Comparison of ENCODE assay signal across 8 mouse cellular contexts in genomic region chr2:132577431-132577981, GRCm38 (mm10). TPM values are rescaled to one million over a fixed set of nuclear protein-coding genes. Genes with fewer than 3 reads are reported as not detected.
DNase-seq lines count a peak whose midpoint lies in the region; ATAC-seq and TF ChIP-seq lines count a peak whose summit lies in the region.

No protein-coding gene starts in this region.

- H3K4me2 ChIP-seq in liver, postnatal 0 days (ENCODE audit: low read depth, low read length) = peak overlapping the region; percentile 73
- H3K4me2 ChIP-seq in neural tube, embryonic 11.5 days (ENCODE audit: low read depth) = peak overlapping the region; percentile 65

- H3K27me3 ChIP-seq in C2C12 (ENCODE audit: control insufficient read depth, insufficient read depth, insufficient read length) = no peaks in the 10 kb centered on the region
- H3K27me3 ChIP-seq in liver, postnatal 0 days (ENCODE audit: insufficient read depth, low read length) = no peaks in the 10 kb centered on the region
- H3K27me3 ChIP-seq in neural tube, embryonic 11.5 days (ENCODE audit: control insufficient read depth, insufficient read depth, low read length) = no peaks in the 10 kb centered on the region

- peak; percentile 50 for ATAC-seq in liver, postnatal 0 days
- peak; percentile 79 for ATAC-seq in neural tube, embryonic 11.5 days (ENCODE audit: insufficient read depth, low FRiP score, low TSS enrichment)

- DNase-seq in ZHBTc4 (ENCODE audit: low read depth, low spot score) = peak; percentile 72
- DNase-seq in embryo, embryonic 10 days (ENCODE audit: low spot score) = peak; percentile 65
- DNase-seq in gastrocnemius, postnatal 14 days = peak; percentile 66
- peak; percentile 24 to 56 for DNase-seq in kidney, adult 8-10 months
- peak; percentile 70 for DNase-seq in liver, postnatal 0 days
- DNase-seq in neural tube, embryonic 11.5 days (ENCODE audit: low spot score) = peak; percentile 76
- peak; percentile 71 for DNase-seq in thymus, postnatal 25 days

- peaks cover 16% of the 10 kb centered on the region for H3K4me1 ChIP-seq in liver, postnatal 0 days (ENCODE audit: insufficient read depth)
- H3K4me1 ChIP-seq in neural tube, embryonic 11.5 days (ENCODE audit: control insufficient read depth, insufficient read depth, low read length) = peaks cover 5% of the 10 kb centered on the region; the same call in 1 of the 2 replicates

- no peaks in the 10 kb centered on the region for H3K36me3 ChIP-seq in C2C12 (ENCODE audit: control insufficient read depth, insufficient read depth)
- peaks cover under 1% of the 10 kb centered on the region; the same call in 1 of the 2 replicates for H3K36me3 ChIP-seq in liver, postnatal 0 days (replicated peaks; ENCODE audit: insufficient read depth, low read length)
- no peaks in the 10 kb centered on the region for H3K36me3 ChIP-seq in neural tube, embryonic 11.5 days (ENCODE audit: control insufficient read depth, insufficient read depth, low read length)

- intact Hi-C loops in gastrocnemius, postnatal 14 days (cut with DNase I; ENCODE audit: low total_unique reads) = loop anchor here (10.0 kb wide), 1 partner anchor 127 kb away; no protein-coding TSS in a partner anchor

- H3K27ac ChIP-seq in liver, postnatal 0 days (ENCODE audit: low read depth) = peak overlapping the region; percentile 100
- peak overlapping the region; percentile 99 for H3K27ac ChIP-seq in neural tube, embryonic 11.5 days (ENCODE audit: low read depth, low read length)

- H3K9me3 ChIP-seq in liver, postnatal 0 days (ENCODE audit: low read length) = no peaks in the 10 kb centered on the region
- H3K9me3 ChIP-seq in neural tube, embryonic 11.5 days (ENCODE audit: control insufficient read depth, low read length) = no peaks in the 10 kb centered on the region

- peak overlapping the region; percentile 99 for H3K9ac ChIP-seq in liver, postnatal 0 days (replicated peaks)
- H3K9ac ChIP-seq in neural tube, embryonic 11.5 days (ENCODE audit: low read length) = peak overlapping the region; percentile 95

- H3K79me3 ChIP-seq in C2C12 (ENCODE audit: low read depth) = peaks cover 31% of the 10 kb centered on the region

- no peak for TF ChIP-seq EP300 in liver, postnatal 0 days (IDR thresholded peaks at IDR 0.05; ENCODE audit: low read depth)

- peaks cover 48% of the 10 kb centered on the region for H3K79me2 ChIP-seq in C2C12 (ENCODE audit: control insufficient read depth, insufficient read depth)

- peak overlapping the region; percentile 71 for H3K4me3 ChIP-seq in C2C12 (ENCODE audit: insufficient read depth, poor library complexity, severe bottlenecking)
- peak overlapping the region; percentile 94 for H3K4me3 ChIP-seq in liver, postnatal 0 days (ENCODE audit: low read depth, low read length)
- H3K4me3 ChIP-seq in neural tube, embryonic 11.5 days (ENCODE audit: low read depth, low read length) = peak overlapping the region; percentile 77

- no peak for TF ChIP-seq CTCF in C2C12 (IDR thresholded peaks at IDR 0.05; ENCODE audit: control insufficient read depth, insufficient read depth, insufficient read length)
- no peak for TF ChIP-seq CTCF in liver, postnatal 0 days (IDR thresholded peaks at IDR 0.05; ENCODE audit: low read depth)

- WGBS in liver, postnatal 0 days (ENCODE audit: insufficient replicate concordance) = 0% methylated on average over 39 of the region's 41 CpGs
- WGBS in neural tube, embryonic 11.5 days = under 1% methylated on average over 41 of the region's 41 CpGs

- peak overlapping the region; percentile 90 for H3ac ChIP-seq in C2C12 (ENCODE audit: control insufficient read depth, insufficient read length, low read depth)

TF ChIP-seq in C2C12, 6 proteins besides CTCF, POLR2A, EP300 and RAD21:
- TF ChIP-seq MYOG (IDR thresholded peaks at IDR 0.05; ENCODE audit: control insufficient read depth, extremely low read depth, insufficient read length) (no peak), MYOD1 (IDR thresholded peaks at IDR 0.05; ENCODE audit: control insufficient read depth, insufficient read length, low read depth) (no peak), FOSL1 (IDR thresholded peaks at IDR 0.05; ENCODE audit: insufficient read depth, low read length, poor library complexity, severe bottlenecking) (no peak), USF1 (IDR thresholded peaks at IDR 0.05; ENCODE audit: low read depth) (no peak), MAX (IDR thresholded peaks at IDR 0.05) (no peak), CEBPB (IDR thresholded peaks at IDR 0.05; ENCODE audit: low read depth) (no peak)

RNA-seq across cellular contexts. Expression of gene Gpcpd1, which starts 10.0 kb away (rescaled TPM):
- 2.4 TPM for polyA plus RNA-seq in C2C12 (2012; fragmentation: generic; extraction: Trizol)
- 10 to 100 TPM; 68.7 to 92.7 TPM for total RNA-seq in gastrocnemius, postnatal 14 days (2021)
- polyA plus RNA-seq in liver, postnatal 0 days (2015; fragmentation: Nextera tagmentation; extraction: Ambion mirVana) = 65.0 and 65.8 TPM in 2 replicates
- polyA plus RNA-seq in neural tube, embryonic 11.5 days (2014; fragmentation: Nextera tagmentation; extraction: Ambion mirVana) = 44.5 and 47.0 TPM in 2 replicates

Comparison
In these comparisons a context has a peak if more than half of its experiments do, and no peak if none do; other contexts are left out.
1. Peak in every context shown above with its lines: DNase-seq, ATAC-seq, H3K4me3 ChIP-seq and H3K27ac ChIP-seq.
2. RNA of gene Gpcpd1, which starts 10.0 kb away (polyA plus RNA-seq): 65.0 to 65.8 TPM in liver, postnatal 0 days and 44.5 to 47.0 TPM in neural tube, embryonic 11.5 days; 2.4 TPM in C2C12 (single experiment); every median in the first group is over 10 times any median in the second.